Mouse (Mus musculus) spleen, postnatal 36 days (tissue): Measurements from ENCODE around the gene Adamts4.
"Not testable (repeated sequence)": the region's sequence is repeated elsewhere in the genome, so short reads cannot be mapped to it uniquely, and the experiment has no call there.

Experiments used
- DNase-seq, 2 experiments: peaks; one replicate each; pipeline ENCODE4 v3.0.0; 2022; ENCODE audit warnings: low spot score in 2 of 2, mixed read lengths in 1 of 2

The Adamts4 gene

GRCm38 (mm10) chr1:171279012-171279705, 28.9 kb downstream of the Adamts4 start:
- no peak for DNase-seq

- DNase-seq: no peak
Measured at GRCm38 (mm10) chr1:171279721-171280120, 29.5 kb downstream of the Adamts4 start.

- DNase-seq: no peak
Measured at GRCm38 (mm10) chr1:171280250-171280915, 30.2 kb downstream of the Adamts4 start.

- DNase-seq: peak; percentile 93 to 96
Measured at GRCm38 (mm10) chr1:171280916-171281527, 30.8 kb downstream of the Adamts4 start, which contains the start of gene Ppox. Gene Ppox (minus strand): TSS chr1:171281186.

GRCm38 (mm10) chr1:171281528-171281923, 31.3 kb downstream of the Adamts4 start:
- peak; percentile 64 to 82 for DNase-seq

- DNase-seq: no peak
Measured at GRCm38 (mm10) chr1:171282086-171282805, 32.0 kb downstream of the Adamts4 start.

- DNase-seq: peak in 1 of 2 experiments; percentile 1
Measured at GRCm38 (mm10) chr1:171283188-171284160, 33.3 kb downstream of the Adamts4 start.

GRCm38 (mm10) chr1:171284491-171284890, 34.3 kb downstream of the Adamts4 start:
- no peak for DNase-seq

GRCm38 (mm10) chr1:171285096-171285892, 35.1 kb downstream of the Adamts4 start:
- no peak for DNase-seq

- DNase-seq: no peak
Measured at GRCm38 (mm10) chr1:171286517-171286916, 36.3 kb downstream of the Adamts4 start.

GRCm38 (mm10) chr1:171287136-171288081, 37.2 kb downstream of the Adamts4 start, which contains the start of gene Usp21:
Gene Usp21 (minus strand): TSS chr1:171287991.
- peak; percentile 94 to 95 for DNase-seq

- no peak for DNase-seq
Measured at GRCm38 (mm10) chr1:171288328-171288727, 38.1 kb downstream of the Adamts4 start.

GRCm38 (mm10) chr1:171293351-171293750, 43.1 kb downstream of the Adamts4 start:
- DNase-seq: no peak

- no peak for DNase-seq
Measured at GRCm38 (mm10) chr1:171293906-171294297, 43.7 kb downstream of the Adamts4 start.

- DNase-seq: peak; percentile 80 to 84
Measured at GRCm38 (mm10) chr1:171294298-171295062, 44.3 kb downstream of the Adamts4 start, which contains the start of gene Ufc1. Gene Ufc1 (minus strand): TSS chr1:171295024.

- DNase-seq: no peak
Measured at GRCm38 (mm10) chr1:171295063-171295402, 44.8 kb downstream of the Adamts4 start.

GRCm38 (mm10) chr1:171298226-171298625, 48.0 kb downstream of the Adamts4 start:
- no peak for DNase-seq

- not testable (repeated sequence) for DNase-seq
Measured at GRCm38 (mm10) chr1:171306157-171306556, 55.9 kb downstream of the Adamts4 start.
